Mouse (Mus musculus) heart, postnatal 0 days (tissue): Measurements from ENCODE around the gene Spock1. TPM values are rescaled to one million over a fixed set of nuclear protein-coding genes. Genes with fewer than 3 reads are reported as not detected.

Experiments
- ATAC-seq: fragments of 200-750 bp; cut with Nextera tagmentation; 2 replicates; pipeline ENCODE4 v1.8.0; 2017; ENCODE audit warnings: low read depth, moderate number of reproducible peaks, moderate library complexity; ENCODE audit not compliant: insufficient read depth
- DNase-seq: peaks from one replicate; pipeline ENCODE4 v3.0.0-alpha.2; 2016; ENCODE audit warnings: low spot score
- H3K27ac ChIP-seq: fragments of 300-500 bp; sonication (generic); 2 replicates; pipeline ENCODE4 v1.5.1; 2014; ENCODE audit warnings: low read depth, mild to moderate bottlenecking
- H3K27me3 ChIP-seq: fragments of 300-500 bp; sonication (generic); 2 replicates; pipeline ENCODE4 v1.6.1; 2014; ENCODE audit warnings: low read length, mixed read lengths; ENCODE audit not compliant: control insufficient read depth, insufficient read depth
- H3K36me3 ChIP-seq: fragments of 300-500 bp; sonication (generic); replicated peaks from 2 replicates; pipeline ENCODE4 v1.6.1; 2014; ENCODE audit warnings: low read length, mixed read lengths; ENCODE audit not compliant: control insufficient read depth, insufficient read depth
- H3K4me1 ChIP-seq: fragments of 300-500 bp; sonication (generic); 2 replicates; pipeline ENCODE4 v1.6.1; 2014; ENCODE audit warnings: antibody characterized with exemption; ENCODE audit not compliant: control insufficient read depth, insufficient read depth
- H3K4me2 ChIP-seq: fragments of 300-500 bp; sonication (generic); 2 replicates; pipeline ENCODE4 v1.6.1; 2014; ENCODE audit warnings: low read depth, mild to moderate bottlenecking, low read length, moderate library complexity
- H3K4me3 ChIP-seq: fragments of 300-500 bp; sonication (generic); 2 replicates; pipeline ENCODE4 v1.5.1; 2014; ENCODE audit warnings: low read depth, low read length
- H3K9ac ChIP-seq: fragments of 300-500 bp; sonication (generic); replicated peaks from 2 replicates; pipeline ENCODE4 v1.6.1; 2014; ENCODE audit warnings: low read depth, low read length, mixed read lengths
- H3K9me3 ChIP-seq: fragments of 300-500 bp; sonication (generic); replicated peaks from 2 replicates; pipeline ENCODE4 v1.6.1; 2016; ENCODE audit warnings: low read length; ENCODE audit not compliant: control insufficient read depth
- CTCF ChIP-seq: IDR thresholded peaks from 2 replicates; pipeline ENCODE4 v1.5.1; 2016; ENCODE audit warnings: antibody characterized with exemption, control low read depth, low read depth
- EP300 ChIP-seq: IDR thresholded peaks from 2 replicates; pipeline ENCODE4 v1.6.1; 2016; ENCODE audit warnings: antibody characterized with exemption, low read depth
- WGBS: fragments of 180-500 bp; shearing (Covaris S2); extraction: QIAGEN DNeasy Blood & Tissue Kit; methylation state at CpG from one replicate; pipeline ENCODE4 v1.1.7; 2014; 5-methylcytosine and 5-hydroxymethylcytosine counted together
- polyA plus RNA-seq: library from polyadenylated mRNA; unstranded; fragments of >200 nt; fragmentation: Nextera tagmentation; extraction: Ambion mirVana; gene quantifications from 2 replicates; pipeline ENCODE4 v1.2.1, GENCODE M21; 2015
- total RNA-seq: library from RNA; depleted of rRNA; stranded (reverse); fragments of >200 nt; gene quantifications from 2 replicates; pipeline ENCODE4 v1.2.3, GENCODE M21; 2014; ENCODE audit warnings: low replicate concordance

Gene Spock1
- total and polyA plus RNA-seq, 2 experiments from 2014 or later = 0.20 to 0.23 TPM

DNA sequence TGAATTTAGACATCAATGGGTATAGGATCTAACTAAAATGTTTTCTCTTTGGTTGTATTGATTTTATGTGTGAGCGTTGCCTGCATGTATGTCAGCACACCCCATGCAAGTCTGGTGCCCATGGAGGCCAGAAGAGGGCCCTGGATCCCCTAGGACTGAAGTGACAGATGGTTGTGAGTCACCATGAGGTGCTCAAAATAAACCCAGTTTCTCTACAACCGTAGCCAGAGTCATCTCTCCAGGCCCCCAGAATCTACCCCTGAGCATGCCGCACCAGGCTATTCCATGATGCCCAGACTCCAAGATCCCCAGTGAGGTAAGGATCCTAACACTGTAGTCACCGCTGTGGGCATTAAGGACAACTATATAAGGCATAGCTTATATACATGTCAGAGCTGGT, 474.3 kb downstream of the Spock1 start:
- 79% methylated on average over 4 of the region's 4 CpGs for WGBS

DNA sequence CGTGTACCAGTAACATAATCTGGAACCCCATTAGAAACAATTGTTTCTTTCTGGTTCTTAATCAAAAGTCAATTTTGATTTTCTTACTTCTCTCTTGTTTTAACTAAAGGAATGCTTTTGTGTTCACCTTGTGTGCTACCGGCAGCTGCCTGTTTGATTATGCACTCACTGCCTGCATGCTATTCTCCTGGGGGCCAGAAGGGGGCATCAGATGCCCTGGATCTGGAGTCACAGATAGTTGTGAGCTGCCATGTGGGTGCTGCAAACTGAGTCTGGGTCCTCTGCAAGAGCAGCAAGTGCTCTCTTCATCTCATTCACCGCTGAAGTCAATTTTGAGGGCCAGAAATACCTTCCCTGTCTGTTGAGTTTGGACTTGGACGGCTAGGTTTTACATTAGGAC, 476.3 kb downstream of the Spock1 start:
- no peaks in the 10 kb centered on the region for H3K36me3 ChIP-seq
- H3K4me3 ChIP-seq = no peak overlapping the region
- no peaks in the 10 kb centered on the region for H3K27me3 ChIP-seq
- H3K9ac ChIP-seq = no peak overlapping the region
- no peaks in the 10 kb centered on the region for H3K4me1 ChIP-seq
- ATAC-seq = no peak
- no peak overlapping the region for H3K4me2 ChIP-seq
- no peak for DNase-seq
- TF ChIP-seq EP300 (no peak), CTCF (no peak)
- 88% methylated on average over 4 of the region's 4 CpGs for WGBS
- H3K27ac ChIP-seq = no peak overlapping the region
- H3K9me3 ChIP-seq = no peaks in the 10 kb centered on the region

More for the DNA sequence above, 474.3 kb downstream of the Spock1 start:
- no peak for TF ChIP-seq CTCF
- no peak for TF ChIP-seq EP300
- H3K27me3 ChIP-seq = no peaks in the 10 kb centered on the region
- no peaks in the 10 kb centered on the region for H3K4me1 ChIP-seq
- H3K27ac ChIP-seq = no peak overlapping the region
- H3K4me2 ChIP-seq = no peak overlapping the region
- H3K4me3 ChIP-seq = no peak overlapping the region
- ATAC-seq (no peak), DNase-seq (no peak)
- no peaks in the 10 kb centered on the region for H3K36me3 ChIP-seq
- no peaks in the 10 kb centered on the region for H3K9me3 ChIP-seq
- H3K9ac ChIP-seq = no peak overlapping the region

DNA sequence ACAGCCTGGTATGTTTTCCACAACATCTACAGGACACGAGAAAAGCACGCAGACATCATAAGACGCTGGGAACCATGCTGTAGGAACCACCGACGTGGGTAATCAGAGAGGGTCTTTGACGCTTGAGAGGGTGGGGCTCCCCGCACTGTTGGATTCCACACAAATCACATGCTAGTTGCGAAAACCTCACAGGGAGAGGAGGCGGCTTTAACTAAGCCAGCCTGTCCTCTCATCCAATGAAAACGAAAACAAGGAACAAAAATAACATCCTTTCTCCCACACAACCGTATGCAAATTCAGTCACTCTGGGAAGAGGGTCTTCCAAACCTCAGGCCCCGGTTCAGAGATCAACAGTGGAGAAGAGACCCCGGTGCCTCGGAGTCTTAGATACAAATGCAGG, 479.3 kb downstream of the Spock1 start:
- Histone ChIP-seq H3K9ac (no peak overlapping the region), H3K4me3 (no peak overlapping the region), H3K4me2 (no peak overlapping the region), H3K9me3 (no peaks in the 10 kb centered on the region), H3K36me3 (no peaks in the 10 kb centered on the region), H3K27ac (no peak overlapping the region), H3K27me3 (no peaks in the 10 kb centered on the region), H3K4me1 (no peaks in the 10 kb centered on the region)
- TF ChIP-seq EP300 (no peak), CTCF (no peak)
- ATAC-seq (no peak), DNase-seq (no peak)
- 66% methylated on average over 14 of the region's 14 CpGs for WGBS

- H3K27ac ChIP-seq = no peak overlapping the region
- no peak overlapping the region for H3K4me2 ChIP-seq
- no peak overlapping the region for H3K9ac ChIP-seq
- no peak overlapping the region for H3K4me3 ChIP-seq
- TF ChIP-seq CTCF = no peak
- no peak for TF ChIP-seq EP300
- ATAC-seq (no peak), DNase-seq (no peak)
- 73% methylated on average over 5 of the region's 5 CpGs for WGBS
- no peaks in the 10 kb centered on the region for H3K36me3 ChIP-seq
- H3K9me3 ChIP-seq = no peaks in the 10 kb centered on the region
- H3K4me1 ChIP-seq = no peaks in the 10 kb centered on the region
- no peaks in the 10 kb centered on the region for H3K27me3 ChIP-seq
Observed at GRCm38 (mm10) chr13:57418781-57419180, 489.4 kb downstream of the Spock1 start.

DNA sequence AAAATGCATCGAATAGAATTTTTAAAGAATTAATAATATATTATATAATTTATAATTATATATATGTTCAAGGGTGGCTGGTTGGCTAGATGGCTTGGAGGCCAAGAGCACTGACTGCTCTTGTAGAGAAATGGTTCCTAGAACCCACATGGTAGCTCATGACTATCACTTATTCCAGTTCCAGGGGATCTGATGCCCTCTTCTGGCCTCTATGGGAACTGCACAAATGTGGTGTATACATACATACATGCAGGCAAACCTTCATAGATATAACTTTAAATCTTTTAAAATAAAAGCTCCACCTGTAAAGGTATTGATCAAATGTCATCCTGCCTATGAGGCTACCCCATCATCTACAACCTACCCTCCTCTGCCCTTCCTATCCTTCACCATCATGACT, 493.4 kb downstream of the Spock1 start:
- no peak for ATAC-seq
- no peak for DNase-seq
- H3K9me3 ChIP-seq = no peaks in the 10 kb centered on the region
- no peak overlapping the region for H3K9ac ChIP-seq
- TF ChIP-seq EP300 (no peak), CTCF (no peak)
- no peaks in the 10 kb centered on the region for H3K27me3 ChIP-seq
- no peaks in the 10 kb centered on the region for H3K4me1 ChIP-seq
- H3K4me3 ChIP-seq = no peak overlapping the region
- H3K4me2 ChIP-seq = no peak overlapping the region
- H3K36me3 ChIP-seq = no peaks in the 10 kb centered on the region
- H3K27ac ChIP-seq = no peak overlapping the region
- WGBS = 88% methylated on average over 1 of the region's 1 CpGs

GRCm38 (mm10) chr13:57407666-57408065, 500.5 kb downstream of the Spock1 start:
- H3K4me2 ChIP-seq = no peak overlapping the region
- no peak overlapping the region for H3K27ac ChIP-seq
- no peak for ATAC-seq
- no peak for DNase-seq
- H3K4me3 ChIP-seq = no peak overlapping the region
- no peaks in the 10 kb centered on the region for H3K9me3 ChIP-seq
- no peak for TF ChIP-seq EP300
- no peak for TF ChIP-seq CTCF
- H3K4me1 ChIP-seq = no peaks in the 10 kb centered on the region
- no peaks in the 10 kb centered on the region for H3K36me3 ChIP-seq
- no peak overlapping the region for H3K9ac ChIP-seq
- H3K27me3 ChIP-seq = no peaks in the 10 kb centered on the region
- 80% methylated on average over 4 of the region's 4 CpGs for WGBS
